31 mouse cellular contexts compared by ENCODE assay signal in the genomic region with DNA sequence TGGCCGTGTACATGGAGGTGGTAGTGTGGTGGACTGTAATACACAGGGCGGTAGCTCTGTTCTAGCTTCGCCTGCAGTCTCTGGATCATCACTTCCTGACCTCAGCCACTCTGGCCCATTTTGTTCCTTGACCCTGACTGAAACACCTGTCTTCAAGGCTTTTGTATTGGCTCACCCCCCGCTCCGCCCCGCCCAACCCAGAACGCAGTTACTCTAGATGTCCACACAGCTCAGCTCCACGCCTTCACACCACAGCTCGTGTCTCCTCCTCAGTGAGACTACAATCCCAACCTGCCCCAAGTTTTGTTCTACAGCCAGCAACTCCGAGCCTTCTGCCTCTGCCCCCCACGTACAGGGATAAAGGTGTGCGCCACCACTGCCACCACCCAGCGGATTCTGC. TPM values are rescaled to one million over a fixed set of nuclear protein-coding genes. Genes with fewer than 3 reads are reported as not detected.
DNase-seq lines count a peak whose midpoint lies in the region; ATAC-seq and TF ChIP-seq lines count a peak whose summit lies in the region.
"Had no signal": no experiment of that assay in that cellular context is flagged by ENCODE, and none has a peak within 500 bp of the region (broad histone marks: within the 10 kb centered on the region; RNA-seq: fewer than 3 reads in every experiment).

No protein-coding gene starts in this region.

- intact Hi-C loops in heart, postnatal 10 days (cut with DNase I): no loop called here

- no peak for ATAC-seq in forebrain, embryonic 12.5 days (ENCODE audit: low FRiP score)
- no peak for ATAC-seq in midbrain, embryonic 15.5 days (replicated peaks)
- ATAC-seq: activated CD4-positive, CD25-positive, alpha-beta regulatory T cell, adult 4 months; CD4-positive, CD25-positive, alpha-beta regulatory T cell, adult 4 months; Patski had no signal

- peak overlapping the region; percentile 45; the same call in 1 of the 2 replicates for H3K4me3 ChIP-seq in E14TG2a.4 (replicated peaks; ENCODE audit: low read length)
- H3K4me3 ChIP-seq in forebrain, embryonic 12.5 days (replicated peaks): no peak overlapping the region
- H3K4me3 ChIP-seq in midbrain, embryonic 15.5 days: no peak overlapping the region

- H3K27ac ChIP-seq in forebrain, embryonic 12.5 days: no peak overlapping the region
- no peak overlapping the region for H3K27ac ChIP-seq in midbrain, embryonic 15.5 days

- 96% methylated on average over 13 of the region's 13 CpGs for WGBS in forebrain, embryonic 12.5 days
- 94% methylated on average over 13 of the region's 13 CpGs for WGBS in midbrain, embryonic 15.5 days

- TF ChIP-seq CTCF in E14TG2a.4 (conservative IDR thresholded peaks at IDR 0.05; ENCODE audit: low read length): no peak

- H3K9me3 ChIP-seq in E14TG2a.4 (ENCODE audit: low read length): no peaks in the 10 kb centered on the region
- no peaks in the 10 kb centered on the region for H3K9me3 ChIP-seq in forebrain, embryonic 12.5 days
- no peaks in the 10 kb centered on the region for H3K9me3 ChIP-seq in midbrain, embryonic 15.5 days
- H3K9me3 ChIP-seq: G1E had no signal

- no peak overlapping the region for H3K4me2 ChIP-seq in forebrain, embryonic 12.5 days
- H3K4me2 ChIP-seq in midbrain, embryonic 15.5 days: no peak overlapping the region

- peaks cover 84% of the 10 kb centered on the region for H3K4me1 ChIP-seq in E14TG2a.4 (replicated peaks; ENCODE audit: low read depth, low read length)
- peaks cover 15% of the 10 kb centered on the region for H3K4me1 ChIP-seq in forebrain, embryonic 12.5 days
- peaks cover 15% of the 10 kb centered on the region for H3K4me1 ChIP-seq in midbrain, embryonic 15.5 days

- DNase-seq in heart, adult 11 months: peak; percentile 81
- no peak for DNase-seq in heart, postnatal 10 days
- DNase-seq in R1 (ENCODE audit: low read depth, low spot score) (peak; percentile 53), ZHBTc4 (ENCODE audit: low read depth, low spot score) (peak; percentile 58)
- no peak for DNase-seq in ovary, postnatal 14 days (ENCODE audit: low spot score)
- DNase-seq: adrenal gland, adult 2 months; adrenal gland, adult 8-10 months; adrenal gland, postnatal 10 days; adrenal gland, postnatal 14 days; adrenal gland, postnatal 25 days; adrenal gland, postnatal 36 days; B cell, adult 2 months; cerebellum, adult 11 months; cerebellum, adult 11-12 months; cerebellum, adult 18-20 months; cerebellum, adult 2 months; cerebellum, adult 8-10 months had no signal

- H3K27me3 ChIP-seq in E14TG2a.4 (ENCODE audit: insufficient read depth, low read length): no peaks in the 10 kb centered on the region
- H3K27me3 ChIP-seq in forebrain, embryonic 12.5 days: no peaks in the 10 kb centered on the region
- H3K27me3 ChIP-seq in midbrain, embryonic 15.5 days (replicated peaks): no peaks in the 10 kb centered on the region
- H3K27me3 ChIP-seq: CH12.LX, Patski had no signal

- H3K36me3 ChIP-seq in E14TG2a.4 (ENCODE audit: insufficient read depth, low read length): peaks cover 82% of the 10 kb centered on the region
- peaks cover 54% of the 10 kb centered on the region for H3K36me3 ChIP-seq in forebrain, embryonic 12.5 days (replicated peaks)
- no peaks in the 10 kb centered on the region for H3K36me3 ChIP-seq in midbrain, embryonic 15.5 days (replicated peaks)

- no peak overlapping the region for H3K9ac ChIP-seq in forebrain, embryonic 12.5 days
- H3K9ac ChIP-seq in midbrain, embryonic 15.5 days: no peak overlapping the region

RNA-seq across cellular contexts. Expression of a gene that starts 4.1 kb away (rescaled TPM):
- total RNA-seq in heart, postnatal 10 days (2021): 1 to 10 TPM; 3.8 to 5.0 TPM
- 54.5 and 57.4 TPM in 2 replicates for polyA plus RNA-seq in forebrain, embryonic 12.5 days (2016; fragmentation: Nextera tagmentation; extraction: Ambion mirVana)
- 5.1 and 7.2 TPM in 2 replicates for polyA plus RNA-seq in midbrain, embryonic 15.5 days (2015; fragmentation: Nextera tagmentation; extraction: Ambion mirVana)

RNA-seq across cellular contexts. Expression of a gene that starts 4.1 kb away (rescaled TPM):
- 10 to 100 TPM; 24.4 to 26.3 TPM for total RNA-seq in heart, postnatal 10 days (2021)
- polyA plus RNA-seq in forebrain, embryonic 12.5 days (2016; fragmentation: Nextera tagmentation; extraction: Ambion mirVana): 66.1 and 74.9 TPM in 2 replicates
- 86.8 and 87.6 TPM in 2 replicates for polyA plus RNA-seq in midbrain, embryonic 15.5 days (2015; fragmentation: Nextera tagmentation; extraction: Ambion mirVana)

RNA-seq across cellular contexts. Expression of a gene that starts 5.4 kb away (rescaled TPM):
- under 1 TPM in 1 of 2 experiments, not detected in 1; 0.43 TPM for total RNA-seq in heart, postnatal 10 days (2021)
- polyA plus RNA-seq in forebrain, embryonic 12.5 days (2016; fragmentation: Nextera tagmentation; extraction: Ambion mirVana): 0.42 and 0.62 TPM in 2 replicates
- polyA plus RNA-seq in midbrain, embryonic 15.5 days (2015; fragmentation: Nextera tagmentation; extraction: Ambion mirVana): not detected in 2 replicates
- total RNA-seq: adrenal gland, adult 18-20 months; adrenal gland, adult 2 months; adrenal gland, adult 8-10 months; adrenal gland, postnatal 25 days; adrenal gland, postnatal 36 days had no signal
- polyA plus RNA-seq: activated CD4-positive, CD25-positive, alpha-beta regulatory T cell, adult 4 months; adrenal gland, adult 2 months; CD4-positive, CD25-positive, alpha-beta regulatory T cell, adult 4 months; cerebellum, adult 2 months had no signal

RNA-seq across cellular contexts. Expression of a gene that starts 6.8 kb away (rescaled TPM):
- not detected for total RNA-seq in heart, postnatal 10 days (2021)
- polyA plus RNA-seq in forebrain, embryonic 12.5 days (2016; fragmentation: Nextera tagmentation; extraction: Ambion mirVana): 2.0 and 2.4 TPM in 2 replicates
- 1.3 and 1.5 TPM in 2 replicates for polyA plus RNA-seq in midbrain, embryonic 15.5 days (2015; fragmentation: Nextera tagmentation; extraction: Ambion mirVana)
- total RNA-seq: adrenal gland, adult 18-20 months; adrenal gland, adult 2 months; adrenal gland, adult 8-10 months; adrenal gland, postnatal 10 days; adrenal gland, postnatal 14 days; adrenal gland, postnatal 25 days had no signal
- polyA plus RNA-seq: CD4-positive, CD25-positive, alpha-beta regulatory T cell, adult 4 months had no signal

RNA-seq across cellular contexts. Expression of a gene that starts 9.0 kb away (rescaled TPM):
- total RNA-seq in heart, postnatal 10 days (2021): not detected
- not detected in 2 replicates for polyA plus RNA-seq in forebrain, embryonic 12.5 days (2016; fragmentation: Nextera tagmentation; extraction: Ambion mirVana)
- polyA plus RNA-seq in midbrain, embryonic 15.5 days (2015; fragmentation: Nextera tagmentation; extraction: Ambion mirVana): not detected in 2 replicates
- total RNA-seq: adrenal gland, adult 18-20 months; adrenal gland, adult 2 months; adrenal gland, postnatal 10 days; adrenal gland, postnatal 14 days; adrenal gland, postnatal 36 days; adrenal gland, postnatal 4 days; CH12.LX; ES-E14; G1E; MEL had no signal
- polyA plus RNA-seq: activated CD4-positive, CD25-positive, alpha-beta regulatory T cell, adult 4 months; adrenal gland, adult 2 months; brain, embryonic 14.5 days; C2C12; CD4-positive, CD25-positive, alpha-beta regulatory T cell, adult 4 months; cerebellum, adult 2 months; G1E had no signal

Comparison
In these comparisons a context has a peak if more than half of its experiments do, and no peak if none do; other contexts are left out.
1. DNase-seq: peak in heart, adult 11 months (single experiment), R1 (single experiment) and ZHBTc4 (single experiment); none in heart, postnatal 10 days (0 of 2) and ovary, postnatal 14 days (single experiment).